Mouse (Mus musculus) testis, adult 2 months (tissue): Measurements from ENCODE around the gene Tll2. TPM values are rescaled to one million over a fixed set of nuclear protein-coding genes. Genes with fewer than 3 reads are reported as not detected.

Source experiments
- H3K27ac ChIP-seq: fragments of 200-500 bp; 2 replicates; pipeline ENCODE4 v1.5.1; 2012; ENCODE audit warnings: low read depth, low read length; ENCODE audit not compliant: control insufficient read depth, insufficient read depth
- H3K27me3 ChIP-seq: fragments of 200-500 bp; 2 replicates; pipeline ENCODE4 v1.6.1; 2012; ENCODE audit warnings: mild to moderate bottlenecking, low read length, moderate library complexity; ENCODE audit not compliant: control insufficient read depth, insufficient read depth
- H3K36me3 ChIP-seq: fragments of 200-500 bp; 2 replicates; pipeline ENCODE4 v1.6.1; 2012; ENCODE audit warnings: mild to moderate bottlenecking, low read length; ENCODE audit not compliant: control insufficient read depth, insufficient read depth
- H3K4me1 ChIP-seq: fragments of 200-500 bp; 2 replicates; pipeline ENCODE4 v1.6.1; 2012; ENCODE audit warnings: low read length; ENCODE audit not compliant: control insufficient read depth, insufficient read depth
- H3K4me3 ChIP-seq: fragments of 200-500 bp; 2 replicates; pipeline ENCODE4 v1.5.1; 2012; ENCODE audit warnings: low read depth, mild to moderate bottlenecking, low read length, moderate library complexity, mixed read lengths; ENCODE audit not compliant: control insufficient read depth
- CTCF ChIP-seq: fragments of 200-500 bp; IDR thresholded peaks from 2 replicates; pipeline ENCODE4 v1.5.1; 2012; ENCODE audit warnings: low read depth, mild to moderate bottlenecking, inconsistent platforms, low read length, moderate library complexity; ENCODE audit not compliant: control insufficient read depth, insufficient read depth, insufficient replicate concordance
- POLR2A ChIP-seq: fragments of 200-500 bp; IDR thresholded peaks from 2 replicates; pipeline ENCODE4 v1.6.1; 2012; ENCODE audit warnings: low read depth, mild to moderate bottlenecking, inconsistent platforms, low read length, moderate library complexity; ENCODE audit not compliant: control insufficient read depth
- polyA plus RNA-seq: library from polyadenylated mRNA; depleted of rRNA; stranded (reverse); fragments of >200 nt; gene quantifications from 2 replicates; pipeline ENCODE4 v1.2.3, GENCODE M21; 2012

Tll2 gene
- polyA plus RNA-seq, 1 experiment: 0.40 TPM

DNA sequence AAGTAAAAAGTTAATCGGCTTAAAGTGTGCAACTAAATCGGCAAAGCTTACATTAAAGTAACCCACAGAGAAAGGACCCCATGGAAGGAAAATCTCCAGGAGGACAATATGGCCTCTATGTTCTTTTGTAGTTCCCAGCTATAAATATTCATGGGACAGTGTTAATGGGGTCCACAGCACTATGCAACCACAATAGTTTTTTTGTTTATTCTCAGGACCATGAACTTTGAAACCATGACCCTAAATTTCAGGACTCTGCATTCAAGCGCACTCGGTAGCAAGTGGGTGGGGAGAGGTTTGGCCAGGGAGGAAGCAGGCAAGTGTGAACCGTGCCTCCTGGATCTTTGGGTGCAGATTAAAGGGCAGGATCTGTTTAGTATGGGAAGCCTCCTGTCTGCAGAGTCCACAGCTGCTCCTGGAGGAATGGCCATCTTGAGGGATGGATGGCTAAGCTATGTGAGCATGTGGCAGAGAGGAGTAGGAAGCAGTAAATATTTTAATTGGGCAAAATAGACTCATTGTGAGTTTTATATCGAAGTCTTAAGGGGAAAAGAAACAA is 15.7 kb downstream of the Tll2 start:
- no peak overlapping the region for H3K27ac ChIP-seq
- no peak overlapping the region for H3K4me3 ChIP-seq
- H3K36me3 ChIP-seq: no peaks in the 10 kb centered on the region
- TF ChIP-seq POLR2A (no peak), CTCF (no peak)
- no peaks in the 10 kb centered on the region for H3K4me1 ChIP-seq
- H3K27me3 ChIP-seq: no peaks in the 10 kb centered on the region

DNA sequence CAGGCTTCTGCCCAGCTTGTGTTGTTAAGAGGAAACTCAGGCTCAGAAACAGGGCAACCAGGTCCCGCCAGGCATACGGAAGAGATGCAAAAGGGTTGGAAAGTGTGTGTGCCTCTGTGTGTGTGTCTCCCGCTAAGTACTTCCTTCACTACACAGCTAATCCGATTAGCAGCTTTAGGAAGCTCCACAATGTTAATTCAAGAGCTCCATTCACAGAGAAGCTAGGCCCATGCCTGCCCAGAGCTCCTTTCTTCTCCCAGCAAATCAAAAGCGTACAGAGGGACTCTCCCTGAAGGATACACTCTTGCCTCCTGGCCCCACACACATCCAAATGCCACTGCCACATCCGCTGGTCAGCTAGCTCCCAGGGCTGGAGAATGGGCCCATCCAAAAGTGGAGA is 29.3 kb downstream of the Tll2 start:
- Histone ChIP-seq H3K27me3 (no peaks in the 10 kb centered on the region), H3K36me3 (no peaks in the 10 kb centered on the region), H3K4me3 (no peak overlapping the region), H3K4me1 (no peaks in the 10 kb centered on the region), H3K27ac (no peak overlapping the region)
- TF ChIP-seq CTCF (no peak), POLR2A (no peak)

GRCm38 (mm10) chr19:41176881-41177280 is 29.8 kb downstream of the Tll2 start:
- TF ChIP-seq CTCF (no peak), POLR2A (no peak)
- Histone ChIP-seq H3K27me3 (no peaks in the 10 kb centered on the region), H3K36me3 (no peaks in the 10 kb centered on the region), H3K4me3 (no peak overlapping the region), H3K4me1 (no peaks in the 10 kb centered on the region), H3K27ac (no peak overlapping the region)

- H3K4me3 ChIP-seq: no peak overlapping the region
- no peaks in the 10 kb centered on the region for H3K4me1 ChIP-seq
- H3K36me3 ChIP-seq: no peaks in the 10 kb centered on the region
- H3K27me3 ChIP-seq: no peaks in the 10 kb centered on the region
- TF ChIP-seq POLR2A: no peak
- TF ChIP-seq CTCF: no peak
- H3K27ac ChIP-seq: no peak overlapping the region
These were observed 40.8 kb downstream of the Tll2 start for GRCm38 (mm10) chr19:41165914-41166235.

GRCm38 (mm10) chr19:41165144-41165913 is 41.3 kb downstream of the Tll2 start:
- TF ChIP-seq POLR2A (no peak), CTCF (no peak)
- Histone ChIP-seq H3K4me1 (no peaks in the 10 kb centered on the region), H3K36me3 (no peaks in the 10 kb centered on the region), H3K27me3 (no peaks in the 10 kb centered on the region), H3K27ac (no peak overlapping the region), H3K4me3 (no peak overlapping the region)

- Histone ChIP-seq H3K27ac (no peak overlapping the region), H3K36me3 (no peaks in the 10 kb centered on the region), H3K4me3 (no peak overlapping the region), H3K4me1 (no peaks in the 10 kb centered on the region), H3K27me3 (no peaks in the 10 kb centered on the region)
- TF ChIP-seq POLR2A (no peak), CTCF (no peak)
These were observed 42.1 kb downstream of the Tll2 start for GRCm38 (mm10) chr19:41164447-41165095.

- no peaks in the 10 kb centered on the region for H3K4me1 ChIP-seq
- TF ChIP-seq POLR2A (no peak), CTCF (no peak)
These were observed 46.2 kb downstream of the Tll2 start for GRCm38 (mm10) chr19:41160388-41160787.

More at GRCm38 (mm10) chr19:41160388-41160787, 46.2 kb downstream of the Tll2 start:
- no peaks in the 10 kb centered on the region for H3K27me3 ChIP-seq
- no peaks in the 10 kb centered on the region for H3K36me3 ChIP-seq
- H3K4me3 ChIP-seq: no peak overlapping the region
- H3K27ac ChIP-seq: no peak overlapping the region
